Mouse (Mus musculus) megakaryocyte progenitor cell, adult 5-6 weeks (primary cell): ENCODE results near the gene Rtn4ip1. TPM values are rescaled to one million over a fixed set of nuclear protein-coding genes. Genes with fewer than 3 reads are reported as not detected.
"Not testable (repeated sequence)": the region's sequence is repeated elsewhere in the genome, so short reads cannot be mapped to it uniquely, and the experiment has no call there.

ENCODE experiments used
- ATAC-seq: replicated peaks from 2 replicates; pipeline ENCODE4 v1.8.0; 2016; ENCODE audit warnings: mild to moderate bottlenecking, moderate TSS enrichment, inconsistent platforms; ENCODE audit not compliant: poor library complexity
- total RNA-seq, 2 experiments: library from RNA; stranded (forward) in 1 of 2; stranded (reverse) in 1 of 2; fragments of 157-497, 149-512 nt in 1 of 2; fragments of 200-1000 nt in 1 of 2; gene quantifications; 2 replicates each; pipeline versions ENCODE4 v1.2.3 to v1.2.4; 2015 to 2017

The Rtn4ip1 gene
- total RNA-seq, 2 experiments from 2014 or later, result 11.9 to 12.8 TPM

DNA sequence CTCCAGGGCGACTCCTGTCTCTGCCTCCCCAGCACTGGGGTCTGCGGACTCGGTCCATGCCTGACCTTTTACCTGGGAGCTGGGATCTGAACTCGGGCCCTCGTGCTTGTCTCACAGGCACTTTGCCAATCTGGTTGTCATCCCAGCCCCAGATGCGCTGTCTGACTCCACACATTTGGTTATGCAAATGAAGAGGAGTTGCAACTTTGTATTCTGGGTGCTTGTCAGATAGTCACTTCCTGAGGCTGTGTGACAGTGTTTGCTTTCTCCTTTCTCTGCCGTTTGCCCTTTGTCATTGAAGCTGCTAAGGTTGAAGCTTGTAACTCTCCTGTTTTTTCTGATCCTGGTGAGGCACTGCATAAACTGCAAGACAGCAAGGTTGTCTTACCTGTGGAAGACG is 26.1 kb downstream of the Rtn4ip1 start:
- ATAC-seq, result no peak

GRCm38 (mm10) chr10:43928596-43928995 is 27.0 kb downstream of the Rtn4ip1 start:
- ATAC-seq, result no peak

DNA sequence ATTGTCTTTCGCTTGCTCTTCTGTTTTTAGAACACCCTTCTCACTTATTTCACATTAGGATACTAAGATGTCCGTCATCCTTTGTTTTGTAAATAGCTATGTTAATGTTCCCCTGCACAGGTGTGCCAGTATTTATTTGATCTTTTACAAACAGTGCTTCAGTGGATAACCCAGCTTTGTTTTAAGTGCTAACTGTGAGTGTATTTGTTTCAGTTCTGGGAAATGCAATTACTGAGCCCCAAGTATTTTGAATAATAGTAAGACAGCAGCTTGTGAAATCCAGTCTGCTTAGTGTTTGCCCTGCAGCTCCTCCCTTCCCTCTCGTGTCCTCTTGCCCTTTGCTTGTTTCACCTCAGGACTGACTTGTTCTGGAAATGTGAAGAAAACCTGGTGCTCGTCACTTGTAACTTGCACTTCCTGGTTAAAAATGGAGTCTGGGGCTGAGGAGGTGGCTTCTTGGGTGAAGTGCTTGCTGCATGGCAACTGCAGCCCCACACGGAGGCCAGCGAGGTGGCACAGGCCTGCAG is 37.6 kb downstream of the Rtn4ip1 start:
- ATAC-seq, result no peak

DNA sequence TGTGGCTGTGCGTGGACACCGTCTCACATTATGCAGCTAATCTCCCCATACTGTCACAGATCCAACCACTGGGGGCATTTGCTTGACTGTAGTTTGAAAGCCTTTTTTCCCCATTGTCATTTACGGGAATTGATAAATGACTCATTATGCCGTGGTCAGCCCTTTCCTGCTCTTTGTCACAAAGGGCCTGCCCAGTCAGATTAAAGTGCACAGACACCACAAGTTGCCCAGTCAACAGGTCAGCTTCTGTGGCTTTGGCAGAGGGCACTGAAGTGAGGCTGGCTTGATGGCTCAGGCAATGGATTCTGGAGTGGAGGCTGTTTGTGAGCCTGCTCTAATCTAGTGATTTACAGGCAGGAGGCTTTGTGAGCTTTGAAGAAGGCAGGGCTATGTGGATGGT is 42.1 kb downstream of the Rtn4ip1 start:
- no peak for ATAC-seq

DNA sequence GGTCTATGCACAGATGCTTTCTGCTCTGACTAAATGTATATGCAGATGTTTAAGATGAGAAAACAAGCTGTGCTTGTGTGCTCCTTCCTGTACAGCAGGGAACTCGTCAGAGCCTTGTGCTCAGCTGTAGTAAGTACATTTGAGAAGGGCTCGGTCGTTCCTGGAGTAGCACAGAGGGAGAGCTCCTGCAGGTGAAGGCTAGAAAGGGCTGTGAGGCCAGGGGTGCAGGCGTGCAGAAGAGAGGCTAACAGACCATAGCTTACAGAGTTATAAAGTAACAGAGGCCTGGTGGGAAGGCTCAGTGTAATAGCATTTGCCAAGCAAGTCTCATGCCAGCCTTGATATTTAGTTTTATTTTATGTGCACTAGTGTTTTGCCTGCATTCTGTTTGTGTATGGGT is 43.8 kb downstream of the Rtn4ip1 start:
- no peak for ATAC-seq

DNA sequence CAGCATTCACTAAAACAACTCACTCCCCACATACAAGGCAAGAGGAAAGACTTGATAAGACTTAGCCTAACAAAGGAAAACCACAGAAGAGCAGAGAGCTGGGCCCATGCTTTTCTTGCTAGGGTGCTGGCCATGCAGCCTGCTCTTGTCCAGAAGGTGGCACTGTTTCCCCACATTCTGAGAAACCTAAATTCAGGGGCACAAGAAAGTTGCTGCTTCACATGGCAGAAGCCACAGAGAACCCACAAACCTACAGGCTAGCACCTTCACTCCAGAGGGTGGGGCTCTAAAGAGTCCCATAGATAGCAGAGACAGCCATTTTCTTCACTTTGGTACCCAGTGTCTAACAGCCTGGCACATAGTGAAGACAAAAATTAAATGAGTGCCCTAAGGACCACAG is 52.3 kb downstream of the Rtn4ip1 start:
- ATAC-seq, result peak; percentile 98

GRCm38 (mm10) chr10:43964943-43965342 is 63.3 kb downstream of the Rtn4ip1 start:
- ATAC-seq, result no peak

GRCm38 (mm10) chr10:43973244-43973643 is 71.6 kb downstream of the Rtn4ip1 start:
- ATAC-seq, result no peak

DNA sequence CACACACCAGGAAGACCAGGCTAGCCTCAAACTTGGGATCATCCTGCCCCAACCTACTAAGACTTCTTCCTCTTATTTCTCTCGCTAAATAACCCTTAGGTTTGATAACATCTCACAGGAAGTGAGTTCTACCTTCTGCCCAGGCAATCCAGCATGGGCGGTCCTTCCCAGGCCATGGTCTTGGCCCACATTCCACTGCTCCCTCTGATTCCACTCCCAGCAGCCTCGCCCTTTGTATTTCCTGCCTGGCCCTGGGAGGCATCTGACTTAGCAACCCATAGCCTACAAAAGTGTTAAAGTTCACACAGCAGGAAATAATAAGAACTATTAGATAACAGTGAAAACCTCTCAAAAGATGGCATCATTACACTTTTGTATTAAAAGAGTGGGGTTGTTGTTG is 75.7 kb downstream of the Rtn4ip1 start:
- no peak for ATAC-seq

GRCm38 (mm10) chr10:43980080-43980479 is 78.5 kb downstream of the Rtn4ip1 start:
- no peak for ATAC-seq

DNA sequence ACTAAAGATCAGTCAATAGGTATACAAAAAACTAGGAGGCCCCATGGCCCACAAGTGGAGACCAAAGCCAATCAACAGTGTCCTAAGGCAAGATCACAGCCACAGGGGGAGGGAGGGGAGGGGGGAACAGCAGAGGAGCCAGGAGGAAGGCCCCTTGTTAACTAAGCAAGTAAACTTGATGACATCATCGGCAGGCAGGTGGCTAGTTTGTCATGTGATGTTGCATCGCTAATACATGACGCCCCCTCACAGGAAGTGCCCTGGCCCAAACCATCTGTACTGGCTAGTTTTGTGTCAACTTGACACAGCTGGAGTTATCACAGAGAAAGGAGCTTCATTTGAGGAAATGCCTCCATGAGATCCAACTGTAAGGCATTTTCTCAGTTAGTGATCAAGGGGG is 79.1 kb downstream of the Rtn4ip1 start:
- not testable (repeated sequence) for ATAC-seq

GRCm38 (mm10) chr10:43982470-43982869 is 80.9 kb downstream of the Rtn4ip1 start:
- no peak for ATAC-seq

GRCm38 (mm10) chr10:43983241-43983640 is 81.6 kb downstream of the Rtn4ip1 start:
- ATAC-seq, result no peak

- no peak for ATAC-seq
Measured at GRCm38 (mm10) chr10:43983866-43984265, 82.3 kb downstream of the Rtn4ip1 start.

GRCm38 (mm10) chr10:43991268-43991667 is 89.7 kb downstream of the Rtn4ip1 start:
- ATAC-seq, result no peak

- peak; percentile 51; the same call in 1 of the 2 replicates for ATAC-seq
Measured at GRCm38 (mm10) chr10:43992506-43992905, 90.9 kb downstream of the Rtn4ip1 start.

- ATAC-seq, result no peak
Measured at GRCm38 (mm10) chr10:43993198-43993597, 91.6 kb downstream of the Rtn4ip1 start.

GRCm38 (mm10) chr10:43995858-43996650 is 94.4 kb downstream of the Rtn4ip1 start:
- ATAC-seq, result peak; percentile 84

DNA sequence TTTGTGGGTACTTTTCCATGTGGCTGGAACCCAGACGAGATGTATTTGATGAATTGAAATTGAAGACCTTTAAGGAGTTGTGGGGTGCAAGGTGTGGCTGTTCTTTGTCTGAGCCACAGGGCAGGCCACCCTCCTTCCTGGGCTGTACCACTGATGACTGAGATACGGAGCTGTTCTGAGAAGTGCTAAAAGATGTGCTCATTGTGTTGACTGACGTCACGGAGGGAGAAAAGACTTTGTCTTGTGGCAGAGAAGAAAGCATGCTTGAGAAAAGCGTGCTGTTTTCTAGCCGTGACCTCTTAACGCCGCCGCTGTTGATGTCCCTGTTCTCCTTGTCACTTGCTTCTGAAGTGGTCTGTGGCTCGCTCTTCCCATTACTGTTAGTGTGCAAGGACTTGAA is 95.7 kb downstream of the Rtn4ip1 start:
- ATAC-seq, result no peak

DNA sequence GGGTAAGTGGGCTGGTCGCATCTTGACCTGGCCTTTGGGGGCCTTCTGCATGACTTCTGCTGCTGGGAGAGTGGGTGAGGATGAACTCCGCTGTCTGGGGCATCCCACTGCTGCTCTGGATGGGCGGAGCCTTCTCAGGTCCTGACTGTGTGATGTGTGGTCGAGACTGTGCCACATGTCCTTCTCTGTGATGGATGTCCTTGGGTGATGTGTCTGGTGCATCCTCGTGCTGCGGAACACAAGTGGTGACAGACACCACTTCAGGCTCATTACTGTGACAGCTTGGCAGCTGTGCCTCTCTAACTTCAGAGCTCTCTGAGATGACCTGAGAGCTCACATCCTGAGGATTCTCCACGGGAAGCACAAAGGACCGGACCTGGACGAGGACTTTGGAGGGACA is 96.4 kb downstream of the Rtn4ip1 start:
- ATAC-seq, result no peak

DNA sequence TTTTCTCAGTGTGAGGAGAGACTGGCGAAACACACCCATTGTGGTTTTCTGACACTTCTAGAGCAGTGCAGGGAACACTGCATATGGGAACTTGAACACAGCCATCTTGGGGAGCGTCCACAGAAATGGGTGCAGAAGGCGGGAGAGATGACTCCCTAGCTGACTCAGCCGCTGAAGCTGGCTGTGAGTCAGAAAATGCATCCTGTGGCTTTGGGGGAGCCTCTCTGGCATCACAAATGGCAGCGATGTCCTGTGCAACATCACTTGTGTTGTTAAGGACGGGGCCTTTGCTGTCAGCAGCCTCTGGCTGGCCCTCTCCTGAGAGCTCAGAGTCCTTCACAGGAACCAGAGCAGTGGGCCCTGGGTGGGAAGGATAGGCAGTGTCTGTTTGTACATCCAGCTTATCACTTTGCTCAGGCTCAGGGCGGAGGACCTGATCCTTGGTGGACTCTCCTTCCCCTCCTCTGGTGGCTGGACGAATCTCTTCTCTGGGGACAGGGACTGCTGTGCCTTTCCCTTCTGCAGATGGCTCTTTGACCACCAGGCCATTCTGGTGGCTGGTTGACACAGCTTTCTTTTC is 97.0 kb downstream of the Rtn4ip1 start:
- no peak for ATAC-seq

GRCm38 (mm10) chr10:44000156-44000865 is 98.7 kb downstream of the Rtn4ip1 start:
- no peak for ATAC-seq
